Mouse (Mus musculus) adrenal gland, adult 2 months (tissue): ENCODE measurements around the gene Arhgef11. TPM values are rescaled to one million over a fixed set of nuclear protein-coding genes. Genes with fewer than 3 reads are reported as not detected.

ENCODE experiments used
- DNase-seq: peaks from one replicate; pipeline ENCODE4 v3.0.0; 2021
- polyA plus RNA-seq: library from polyadenylated mRNA; depleted of rRNA; stranded (reverse); fragments of >200 nt; gene quantifications from 2 replicates; pipeline ENCODE4 v1.2.3, GENCODE M21; 2012
- total RNA-seq, 2 experiments: library from RNA; stranded (reverse); gene quantifications; 2 replicates each; pipeline ENCODE4 v1.2.3; 2021

The Arhgef11 gene
- total and polyA plus RNA-seq, 3 experiments = 33.0 to 40.0 (median 38.0) TPM

- DNase-seq = no peak
Observed at GRCm38 (mm10) chr3:87661291-87661690, 43.9 kb downstream of the Arhgef11 start.

- DNase-seq = no peak
Observed at GRCm38 (mm10) chr3:87718525-87718924, 101.2 kb downstream of the Arhgef11 start.

- no peak for DNase-seq
Observed at GRCm38 (mm10) chr3:87724556-87724955, 107.2 kb downstream of the Arhgef11 start.

GRCm38 (mm10) chr3:87725396-87726160, 108.2 kb downstream of the Arhgef11 start:
- DNase-seq = no peak

GRCm38 (mm10) chr3:87726191-87726590, 108.8 kb downstream of the Arhgef11 start:
- DNase-seq = no peak

- no peak for DNase-seq
Observed at GRCm38 (mm10) chr3:87728696-87729095, 111.3 kb downstream of the Arhgef11 start.

- peak; percentile 51 for DNase-seq
Observed at GRCm38 (mm10) chr3:87733098-87733497, 115.7 kb downstream of the Arhgef11 start.

GRCm38 (mm10) chr3:87733984-87734761, 116.8 kb downstream of the Arhgef11 start:
- peak; percentile 32 for DNase-seq

- no peak for DNase-seq
Observed at GRCm38 (mm10) chr3:87735335-87735734, 118.0 kb downstream of the Arhgef11 start.

GRCm38 (mm10) chr3:87738906-87739305, 121.5 kb downstream of the Arhgef11 start:
- peak; percentile 78 for DNase-seq

GRCm38 (mm10) chr3:87742013-87742412, 124.7 kb downstream of the Arhgef11 start:
- DNase-seq = peak; percentile 56

GRCm38 (mm10) chr3:87742735-87743134, 125.4 kb downstream of the Arhgef11 start:
- DNase-seq = no peak

- DNase-seq = no peak
Observed at GRCm38 (mm10) chr3:87743927-87744326, 126.6 kb downstream of the Arhgef11 start.

- no peak for DNase-seq
Observed at GRCm38 (mm10) chr3:87745036-87745659, 127.8 kb downstream of the Arhgef11 start.

GRCm38 (mm10) chr3:87748431-87748830, 131.1 kb downstream of the Arhgef11 start, which contains the start of gene Lrrc71:
TSS of gene Lrrc71 (minus strand) at chr3:87748625.
- no peak for DNase-seq

- peak; percentile 75 for DNase-seq
Observed at GRCm38 (mm10) chr3:87749036-87749435, 131.7 kb downstream of the Arhgef11 start.

- no peak for DNase-seq
Observed at GRCm38 (mm10) chr3:87749977-87750376, 132.6 kb downstream of the Arhgef11 start.

GRCm38 (mm10) chr3:87752567-87752966, 135.2 kb downstream of the Arhgef11 start:
- no peak for DNase-seq

GRCm38 (mm10) chr3:87753829-87754228, 136.5 kb downstream of the Arhgef11 start:
- DNase-seq = no peak

GRCm38 (mm10) chr3:87755964-87756363, 138.6 kb downstream of the Arhgef11 start:
- peak; percentile 91 for DNase-seq

- no peak for DNase-seq
Observed at GRCm38 (mm10) chr3:87756488-87756887, 139.1 kb downstream of the Arhgef11 start.

GRCm38 (mm10) chr3:87758641-87759040, 141.3 kb downstream of the Arhgef11 start:
- peak; percentile 52 for DNase-seq
